Mouse (Mus musculus) ES-Bruce4 (cell line): Measurements from ENCODE around the gene Med18.

ENCODE experiments used
- CTCF ChIP-seq: IDR thresholded peaks from one replicate; pipeline ENCODE4 v1.8.1; 2011; ENCODE audit warnings: low read depth, low read length
- EP300 ChIP-seq: IDR thresholded peaks from 2 replicates; pipeline ENCODE4 v1.6.1; 2011; ENCODE audit warnings: low read depth, low read length; ENCODE audit not compliant: insufficient read depth
- POLR2A ChIP-seq: IDR thresholded peaks from one replicate; pipeline ENCODE4 v1.8.1; 2011; ENCODE audit warnings: low read length; ENCODE audit not compliant: insufficient read depth

DNA sequence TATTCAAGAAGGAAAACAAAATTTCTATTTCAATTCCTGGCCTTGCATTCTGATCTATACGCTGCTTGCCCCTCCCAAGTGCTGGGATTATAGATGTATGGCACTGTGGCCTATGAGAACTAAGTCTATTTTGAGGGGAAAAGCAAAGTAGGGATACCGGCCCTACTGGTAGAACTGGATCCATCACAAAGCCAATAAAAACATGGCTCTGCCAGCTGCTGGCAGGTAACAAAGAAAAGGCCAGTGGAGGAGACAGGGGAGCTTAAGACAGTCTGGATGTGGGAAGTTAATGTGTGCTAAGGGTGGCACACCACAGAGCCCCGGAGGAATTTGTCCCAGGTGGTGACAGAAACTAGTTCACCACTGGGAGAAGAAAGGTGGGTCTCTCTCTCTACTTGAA lies 8.6 kb downstream of the Med18 start:
- no peak for TF ChIP-seq CTCF
- no peak for TF ChIP-seq POLR2A
- TF ChIP-seq EP300, result no peak
